Mouse (Mus musculus) megakaryocyte, adult 5-6 weeks (primary cell): Measurements from ENCODE around the gene Serpine3. TPM values are rescaled to one million over a fixed set of nuclear protein-coding genes. Genes with fewer than 3 reads are reported as not detected.
"Not testable (repeated sequence)": the region's sequence is repeated elsewhere in the genome, so short reads cannot be mapped to it uniquely, and the experiment has no call there.

Experiments used
- ATAC-seq: 2 replicates; pipeline ENCODE4 v1.8.0; 2016; ENCODE audit warnings: mild to moderate bottlenecking, inconsistent platforms; ENCODE audit not compliant: poor library complexity, severe bottlenecking
- total RNA-seq, 2 experiments: library from RNA; stranded (forward) in 1 of 2; stranded (reverse) in 1 of 2; fragments of 153-499, 151-499 nt in 1 of 2; fragments of 221-1000, 200-1000 nt in 1 of 2; gene quantifications; 2 replicates each; pipeline versions ENCODE4 v1.2.3 to v1.2.4; 2015 to 2017

Gene Serpine3
- total RNA-seq (2015) (not detected in 2 replicates), total RNA-seq (2017) (not detected in 2 replicates)

DNA sequence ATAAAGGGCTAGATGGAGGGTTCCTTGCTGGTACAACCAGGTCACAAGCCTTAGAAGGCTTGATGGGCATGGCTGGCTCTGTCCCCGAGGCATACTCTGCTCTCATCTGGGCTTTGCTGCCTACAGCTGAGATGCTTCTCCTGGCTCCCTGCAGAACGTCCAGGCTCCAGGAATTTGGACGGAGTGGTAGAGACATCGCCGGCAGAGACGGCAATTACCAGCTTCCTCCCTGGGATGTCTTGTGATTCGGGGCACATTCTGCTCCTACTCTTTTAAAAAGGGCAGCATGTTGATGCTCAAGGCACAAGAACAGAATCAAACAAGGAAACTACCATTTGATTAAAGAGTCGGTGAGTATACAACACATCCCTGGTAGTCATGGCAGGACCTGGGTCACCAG, at the start of gene Serpine3:
TSS of gene Serpine3 (plus strand) at position 301 of the 400 bp plus-strand sequence.
- ATAC-seq: no peak

DNA sequence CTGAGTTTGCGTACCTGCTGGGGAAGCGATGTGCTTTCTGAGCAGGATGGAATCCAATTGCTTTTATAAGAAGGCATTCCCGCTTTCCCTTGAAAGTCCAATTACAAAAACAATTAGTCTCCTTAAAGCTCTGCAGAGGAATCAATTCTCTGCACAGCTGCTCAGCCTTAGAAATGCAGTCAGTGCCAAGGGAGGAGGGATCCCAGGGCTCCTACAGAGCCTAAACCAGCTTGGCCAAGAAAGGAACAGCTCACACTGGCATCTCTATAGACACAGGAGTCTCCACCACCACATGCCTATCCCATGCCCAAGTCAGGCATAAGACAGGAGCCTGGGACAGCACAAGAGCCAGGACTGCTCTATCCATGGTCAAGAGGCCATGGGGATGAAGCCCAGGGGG, 41.1 kb upstream of the Serpine3 start:
- no peak for ATAC-seq

DNA sequence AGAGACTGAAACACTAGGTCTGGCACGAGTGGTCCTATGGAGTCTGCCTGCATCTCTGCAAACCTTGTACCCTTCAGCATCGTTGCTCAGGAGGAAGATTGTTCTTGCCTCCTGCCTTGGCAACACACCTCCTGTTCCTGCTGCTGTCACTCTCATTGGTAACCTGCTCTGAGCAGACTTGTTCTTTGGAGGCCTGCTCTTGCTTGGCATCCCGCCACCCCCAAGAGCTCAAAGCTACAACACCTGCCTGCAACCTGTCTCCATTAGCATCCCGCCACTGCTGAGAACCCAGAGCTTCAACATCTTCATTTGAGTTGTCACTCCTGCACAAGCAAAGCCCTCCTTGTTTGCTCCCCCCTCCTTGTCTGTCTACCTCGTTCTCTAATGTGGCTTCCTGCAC, 35.5 kb upstream of the Serpine3 start:
- no peak for ATAC-seq

DNA sequence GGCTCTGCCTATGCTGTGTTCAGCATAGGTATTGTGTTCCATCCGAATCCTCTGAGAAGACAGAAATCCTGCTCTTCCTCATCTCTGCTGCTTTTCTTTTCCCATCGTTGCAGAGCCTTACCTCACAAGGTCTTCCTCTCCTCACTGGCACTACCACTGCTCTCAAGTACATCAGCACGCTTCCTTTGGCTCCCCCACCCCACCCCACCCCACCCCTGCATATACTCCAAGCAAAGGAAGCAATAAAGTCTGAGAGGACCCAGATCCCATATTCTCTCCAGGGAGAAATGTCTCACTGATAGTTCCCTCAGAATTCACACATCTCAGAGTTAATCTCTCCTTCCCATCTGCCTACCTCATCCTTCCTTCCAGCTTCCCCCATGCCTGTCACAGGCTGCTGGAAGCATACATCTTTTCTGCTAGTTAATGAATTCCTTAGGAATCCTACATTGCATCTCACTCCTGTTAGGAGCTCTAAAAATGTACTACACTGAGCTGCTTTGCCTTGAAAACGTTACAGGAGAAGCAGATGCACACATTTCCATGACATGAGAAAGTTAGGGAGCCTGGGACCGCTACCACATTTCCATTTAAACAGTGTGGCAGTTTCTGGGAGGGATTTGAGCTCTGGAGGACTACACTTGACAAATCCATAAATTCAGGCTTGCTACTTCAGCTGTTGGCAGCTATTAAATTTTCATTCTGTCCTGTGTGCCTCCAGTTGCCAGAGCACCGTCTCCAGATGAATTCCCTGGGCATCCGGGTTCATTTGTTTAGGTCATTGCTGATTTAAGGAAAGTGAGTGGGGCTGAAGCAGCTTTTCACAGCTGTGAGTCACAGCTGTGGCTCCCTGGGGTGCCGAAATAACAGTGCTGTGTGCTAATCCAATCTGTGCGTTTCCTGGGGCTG, 25.8 kb upstream of the Serpine3 start:
- no peak for ATAC-seq

DNA sequence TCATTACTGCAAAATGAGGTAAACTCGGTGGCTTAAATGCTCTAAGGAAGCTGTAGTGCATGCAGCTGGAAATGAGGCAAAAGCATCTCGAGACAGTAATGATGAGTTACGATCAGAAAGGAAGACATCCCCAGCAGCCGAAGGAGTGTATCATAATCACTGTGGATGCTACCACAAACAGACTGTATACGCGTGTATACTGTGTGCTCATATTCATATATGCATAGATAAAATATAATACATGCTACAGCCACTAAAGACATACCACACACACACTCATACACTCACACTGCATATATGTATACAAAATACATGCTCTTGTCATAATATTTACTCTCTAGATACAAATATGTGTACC, 25.1 kb upstream of the Serpine3 start:
- no peak for ATAC-seq

DNA sequence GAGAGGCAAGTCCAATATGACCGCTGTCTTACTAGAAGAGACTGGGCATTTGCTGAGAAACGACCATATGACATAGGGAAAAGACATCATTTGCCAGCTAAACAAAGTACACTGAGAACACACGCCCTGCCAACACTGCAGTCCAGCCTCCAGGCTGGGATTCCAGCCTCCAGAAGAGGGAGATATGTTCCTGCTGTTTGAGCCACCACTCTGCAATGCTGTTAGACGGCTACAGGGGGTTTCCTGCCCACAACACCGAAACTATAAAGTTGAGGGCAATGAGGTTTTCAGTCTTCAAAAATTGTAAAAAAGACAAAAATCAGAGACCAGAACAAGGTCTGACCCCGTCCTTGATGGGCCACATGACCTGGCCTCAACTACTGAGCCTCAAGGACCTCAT, 24.4 kb upstream of the Serpine3 start:
- ATAC-seq: no peak

DNA sequence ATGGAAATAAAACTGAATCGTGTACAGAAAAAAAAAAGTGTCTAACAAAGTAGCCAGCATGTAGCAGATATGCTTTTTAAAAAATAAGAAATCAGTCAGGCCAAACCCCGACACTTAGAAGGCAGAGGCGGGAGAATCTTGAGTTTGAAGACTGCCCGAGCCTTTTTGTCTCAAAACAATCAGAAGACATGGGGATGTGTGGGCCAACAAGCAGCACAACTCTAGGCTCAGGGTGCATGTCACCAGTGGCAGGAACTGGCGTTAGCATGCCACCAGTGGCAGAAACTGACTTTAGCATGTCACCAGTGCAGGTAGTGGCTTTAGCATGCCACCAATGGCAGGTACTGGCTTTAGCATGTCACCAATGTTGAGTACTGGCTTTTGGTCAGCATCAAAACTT, 23.9 kb upstream of the Serpine3 start:
- no peak for ATAC-seq

DNA sequence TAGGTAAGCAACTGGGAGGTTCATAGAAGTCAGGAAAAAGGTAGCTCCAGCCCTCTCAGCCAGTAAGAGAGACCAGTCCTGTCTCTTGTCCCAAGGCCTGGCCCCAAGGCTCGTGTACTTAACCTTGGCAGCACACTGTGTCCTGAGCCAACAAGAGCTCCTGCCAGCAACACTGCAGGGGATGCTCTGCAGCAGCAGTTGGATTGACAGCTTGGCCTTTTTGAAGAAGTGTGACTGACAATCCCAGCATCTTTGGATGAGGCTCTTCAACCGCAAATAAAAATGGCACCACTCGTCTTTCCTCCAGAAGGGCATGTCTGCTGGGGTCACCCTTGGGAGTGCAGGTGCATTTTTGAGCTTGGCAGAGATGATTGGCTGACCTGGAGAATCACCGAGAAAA, 23.1 kb upstream of the Serpine3 start:
- ATAC-seq: no peak

DNA sequence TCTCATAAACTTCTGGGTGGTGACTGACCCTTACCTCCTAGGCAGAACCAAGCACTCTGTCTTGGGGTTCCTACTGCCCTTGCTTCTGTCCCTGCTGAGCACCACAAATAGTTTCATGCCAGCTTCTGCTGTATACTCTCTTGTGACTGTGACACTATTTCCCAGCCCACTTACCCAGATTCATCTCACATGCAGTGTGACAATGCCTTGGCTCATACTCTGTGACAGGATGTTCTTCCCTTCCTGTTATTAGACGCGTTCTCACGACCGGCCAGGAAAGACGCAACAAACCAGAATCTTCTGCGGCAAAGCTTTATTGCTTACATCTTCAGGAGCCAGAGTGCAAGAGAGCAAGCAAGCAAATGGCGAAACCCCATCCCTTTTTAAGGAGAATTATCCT, 21.1 kb upstream of the Serpine3 start:
- ATAC-seq: not testable (repeated sequence)

DNA sequence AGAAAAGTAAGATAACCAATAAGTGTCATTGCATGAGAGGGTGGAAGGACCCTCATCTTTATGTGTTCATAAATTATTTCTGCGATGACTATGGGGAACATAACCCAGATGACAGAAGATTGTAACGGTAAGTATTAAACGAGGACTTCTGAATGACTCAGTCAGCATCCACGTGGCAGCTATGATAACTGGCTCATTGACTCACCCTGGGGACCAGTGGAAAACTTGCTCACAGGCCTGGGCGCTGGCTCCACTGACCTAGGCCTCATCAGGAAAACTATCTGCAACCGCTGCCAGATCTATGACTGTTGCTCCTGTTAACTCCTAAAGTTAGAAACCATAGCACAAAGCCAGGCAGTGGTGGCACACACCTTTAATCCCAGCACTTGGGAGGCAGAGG, 15.1 kb upstream of the Serpine3 start:
- no peak for ATAC-seq

DNA sequence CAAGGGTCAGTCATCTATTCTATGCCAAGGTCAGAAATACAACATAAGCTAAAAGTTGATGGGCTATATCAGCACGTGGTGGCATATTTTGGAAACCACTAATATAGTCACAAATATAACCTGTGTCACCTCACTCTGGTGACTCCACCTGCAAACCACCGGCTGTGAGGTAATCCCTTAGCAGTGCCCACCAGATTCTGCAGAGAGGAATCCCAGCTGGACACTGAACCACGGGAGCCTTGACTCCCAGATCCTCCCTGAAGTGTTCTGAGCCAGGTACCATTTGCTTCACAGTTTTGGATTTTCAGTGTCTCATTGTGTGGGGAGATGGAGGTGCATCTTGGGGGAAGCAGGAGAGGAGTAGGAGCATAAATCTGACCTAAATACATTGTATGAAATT, 13.1 kb upstream of the Serpine3 start:
- no peak for ATAC-seq

DNA sequence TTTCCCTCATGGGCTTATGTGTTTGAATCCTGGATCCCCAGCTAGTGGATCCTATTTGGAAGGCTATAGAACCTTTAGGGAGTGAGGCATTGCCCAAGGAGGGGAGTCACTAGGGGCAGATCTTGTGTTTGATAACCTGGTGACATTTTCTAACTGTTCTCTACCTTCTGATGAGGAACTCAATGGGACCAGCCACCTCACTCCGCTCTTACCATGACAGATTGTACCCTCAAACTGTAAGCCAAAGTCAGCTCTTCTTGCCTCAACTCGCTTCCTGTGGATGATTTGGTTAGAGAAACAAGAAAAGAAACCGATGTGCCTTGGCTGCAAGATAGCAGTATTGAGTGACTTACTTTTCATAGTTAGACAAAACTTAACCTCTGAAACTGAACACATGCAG, 11.7 kb upstream of the Serpine3 start:
- ATAC-seq: no peak

DNA sequence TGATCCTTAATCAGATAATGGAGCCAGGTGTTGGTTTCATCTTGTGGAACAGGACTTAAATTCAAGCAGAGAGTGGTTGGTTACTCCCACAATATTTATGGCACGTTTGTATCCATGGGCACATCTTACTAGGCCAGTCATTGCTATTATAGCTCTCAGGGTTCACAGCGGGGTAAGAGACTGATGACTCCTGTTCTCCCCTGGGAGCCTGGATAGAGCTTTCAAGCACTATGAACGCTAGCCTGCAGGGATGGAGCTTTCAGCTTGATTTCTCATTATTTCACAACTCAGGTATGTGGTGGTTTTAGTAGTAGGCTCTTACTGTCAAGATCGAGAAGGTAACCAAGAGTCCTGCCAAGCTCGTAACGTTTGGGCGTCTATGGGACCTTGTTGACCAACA, 7.5 kb upstream of the Serpine3 start:
- no peak for ATAC-seq

DNA sequence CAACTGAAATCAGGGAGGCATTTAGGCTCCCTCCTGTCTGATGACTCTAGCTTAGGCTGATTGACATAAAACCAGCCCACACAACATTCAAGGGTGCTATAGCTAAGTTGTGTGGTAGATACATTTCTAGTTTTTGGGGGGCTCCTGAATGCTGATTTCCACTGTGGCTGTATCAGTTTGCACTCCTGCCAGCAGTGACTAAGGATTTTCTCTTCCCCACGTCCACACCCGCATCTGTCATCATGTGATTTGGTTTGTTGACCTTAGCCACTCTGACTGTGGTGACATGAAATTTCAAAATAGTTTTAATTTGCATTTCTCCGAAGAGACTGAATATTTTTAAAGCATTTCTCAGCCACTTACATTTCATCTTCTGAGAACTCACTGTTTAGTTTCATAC, 6.0 kb upstream of the Serpine3 start:
- peak; percentile 74 for ATAC-seq

DNA sequence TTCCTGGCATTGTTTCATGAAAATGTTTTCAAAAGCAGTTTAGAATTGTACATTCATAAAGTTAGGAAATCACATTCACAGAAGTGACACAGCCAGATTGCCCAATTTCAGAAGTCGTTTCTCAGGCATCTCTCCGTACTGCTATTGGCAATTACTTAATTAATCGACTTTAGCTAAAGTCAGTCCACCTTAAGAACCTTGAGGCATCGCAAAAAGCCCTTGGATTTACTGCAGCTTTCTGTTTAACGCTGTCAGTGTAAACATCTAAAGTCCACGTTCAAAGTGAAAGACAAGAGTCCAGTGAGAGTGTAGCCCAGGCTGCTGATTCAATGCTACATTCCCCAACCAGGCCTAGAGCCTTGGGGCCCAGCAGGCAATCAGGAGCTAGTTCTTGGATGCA, 1.1 kb upstream of the Serpine3 start:
- no peak for ATAC-seq

DNA sequence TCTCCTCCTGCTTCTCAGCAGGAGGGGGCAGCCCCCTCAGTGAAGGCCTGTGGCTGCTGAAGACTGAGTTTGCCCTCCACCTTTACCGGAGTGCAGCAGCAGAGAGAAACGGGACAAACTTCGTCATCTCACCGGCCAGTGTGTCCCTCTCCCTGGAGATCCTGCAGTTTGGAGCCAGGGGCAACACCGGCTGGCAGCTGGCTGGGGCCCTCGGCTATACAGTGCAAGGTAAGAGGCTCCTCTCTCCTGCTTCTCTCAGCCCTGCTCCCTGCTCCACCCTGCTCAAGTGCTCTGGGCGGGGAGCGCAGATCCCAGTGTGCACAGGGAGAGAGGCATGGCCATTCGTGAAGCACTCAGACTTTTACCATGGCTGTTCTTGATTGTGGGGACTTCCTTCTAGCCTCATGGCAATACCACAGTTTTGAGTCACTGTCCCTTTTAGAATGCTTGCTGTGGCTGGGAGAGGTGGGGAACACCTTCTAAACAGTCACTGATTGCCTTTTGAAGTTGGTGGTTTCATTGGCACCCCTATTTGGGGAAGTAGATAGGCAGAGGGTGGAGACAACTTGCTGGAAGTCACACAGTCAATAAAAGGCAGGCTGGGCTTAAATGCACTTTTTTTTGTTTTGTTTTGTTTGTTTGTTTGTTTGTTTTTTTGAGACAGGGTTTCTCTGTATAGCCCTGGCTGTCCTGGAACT, 1.7 kb downstream of the Serpine3 start:
- peak; percentile 91 for ATAC-seq

DNA sequence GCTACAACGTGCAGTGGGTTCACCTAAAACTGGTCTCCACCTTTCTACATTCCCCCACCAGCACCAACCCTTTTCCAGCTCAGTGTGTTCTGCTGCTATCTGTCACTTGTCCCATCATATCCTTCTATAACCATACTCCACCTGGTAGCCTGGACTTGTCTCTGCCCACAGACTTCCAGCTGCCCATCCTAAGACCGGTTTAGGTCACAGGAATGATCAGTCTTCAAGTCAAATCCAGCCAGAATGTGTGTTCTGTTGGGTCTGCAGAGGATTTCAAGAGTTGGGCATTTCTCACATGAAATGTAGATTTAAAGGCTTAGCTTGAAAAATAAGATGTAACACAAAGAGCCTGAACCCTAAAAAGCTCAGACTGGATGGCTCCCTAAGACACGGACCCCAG, 10.2 kb downstream of the Serpine3 start:
- ATAC-seq: no peak

DNA sequence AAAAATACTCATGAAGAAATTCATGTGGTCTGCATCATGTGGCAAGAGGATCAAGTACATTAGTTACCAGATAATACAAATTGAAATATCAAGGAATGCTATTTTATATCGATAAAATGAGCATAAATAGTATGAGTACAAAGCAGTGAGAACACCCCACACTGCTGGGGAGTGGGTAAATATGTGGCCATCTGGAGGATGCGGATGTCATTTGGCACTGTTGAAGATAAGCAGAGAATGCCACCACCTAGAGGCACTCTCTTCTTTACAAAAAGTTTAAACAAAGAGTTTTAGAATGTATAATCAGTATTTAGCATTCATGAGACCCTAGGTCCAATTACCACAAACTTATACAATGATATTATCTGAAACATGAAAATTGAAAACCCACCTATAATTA, 54.7 kb downstream of the Serpine3 start:
- ATAC-seq: no peak

DNA sequence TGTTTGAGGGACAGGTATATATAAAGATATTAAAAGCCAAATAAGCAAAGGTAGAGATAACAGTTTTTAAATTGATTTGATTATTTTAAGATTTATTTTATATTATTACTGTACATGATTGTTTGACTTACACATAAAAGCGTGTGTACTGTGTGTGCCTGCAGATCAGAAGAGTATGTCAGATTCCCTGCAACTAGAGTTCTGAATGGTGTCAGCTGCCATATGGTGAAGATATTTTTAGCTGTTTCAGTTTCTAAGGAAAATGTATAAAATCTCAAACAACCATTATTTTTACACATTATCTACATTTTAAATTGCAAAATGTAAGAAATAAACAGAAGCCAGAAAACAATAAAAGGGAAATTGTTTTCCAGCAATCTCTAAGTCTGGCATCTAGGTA, 58.2 kb downstream of the Serpine3 start:
- ATAC-seq: no peak

DNA sequence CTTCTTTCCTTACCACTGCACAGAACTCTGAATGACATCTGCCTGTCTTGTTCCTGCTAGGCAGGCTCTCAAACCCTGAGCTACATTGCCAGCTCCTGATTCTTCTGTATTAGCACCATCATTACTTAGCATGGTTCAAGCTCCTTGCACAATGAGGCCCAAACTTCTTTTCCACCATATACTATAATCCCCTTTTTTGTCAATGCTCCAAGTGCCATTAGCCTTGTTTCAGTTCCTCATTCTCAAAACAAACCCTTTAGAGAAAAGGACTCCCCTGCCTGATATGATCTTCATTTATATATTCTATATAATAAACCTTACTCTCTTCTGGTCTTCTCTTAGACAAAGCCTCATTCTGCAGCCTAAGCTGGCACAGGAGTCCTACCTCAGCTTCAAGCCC, 61.1 kb downstream of the Serpine3 start:
- ATAC-seq: peak; percentile 72

DNA sequence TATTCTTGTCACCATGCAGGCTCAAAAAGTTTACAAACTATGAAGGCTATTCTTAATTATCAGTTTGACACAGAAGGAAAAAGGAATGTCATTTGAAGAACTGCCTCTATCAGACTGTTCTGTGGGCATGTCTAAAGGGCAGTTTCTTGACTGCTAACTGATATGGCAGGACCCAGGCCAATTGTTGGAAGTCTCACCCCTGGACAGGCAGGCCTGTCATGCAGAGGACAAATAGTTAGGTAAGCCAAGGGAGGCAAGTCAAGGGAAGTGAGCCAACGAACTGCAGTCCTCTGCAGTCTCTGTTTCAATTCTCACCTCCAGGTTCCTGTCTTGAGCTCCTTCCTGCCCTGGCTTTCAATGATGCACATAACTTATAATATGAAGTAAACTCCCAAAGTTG, 68.4 kb downstream of the Serpine3 start:
- no peak for ATAC-seq

DNA sequence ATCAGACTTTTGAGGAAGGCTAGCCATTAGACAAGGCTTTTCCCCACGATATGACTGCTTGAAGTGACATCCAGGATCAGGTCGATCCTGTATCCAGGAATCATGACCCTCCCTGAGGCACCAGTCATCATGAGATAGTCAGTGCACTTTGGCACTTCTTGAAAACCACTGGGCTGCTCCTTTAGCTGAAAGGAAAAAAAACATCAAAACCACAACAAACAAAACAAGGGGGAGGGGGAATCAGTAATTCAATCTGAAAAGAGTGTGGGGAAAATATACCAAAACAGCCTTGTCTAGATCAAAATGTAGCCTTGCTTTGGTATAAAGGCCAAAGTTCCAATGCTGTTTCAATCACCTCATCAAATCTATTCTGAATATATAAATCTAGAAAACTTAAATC, 70.2 kb downstream of the Serpine3 start:
- no peak for ATAC-seq
